14 mouse cellular contexts compared by ENCODE assay signal in the genomic region with DNA sequence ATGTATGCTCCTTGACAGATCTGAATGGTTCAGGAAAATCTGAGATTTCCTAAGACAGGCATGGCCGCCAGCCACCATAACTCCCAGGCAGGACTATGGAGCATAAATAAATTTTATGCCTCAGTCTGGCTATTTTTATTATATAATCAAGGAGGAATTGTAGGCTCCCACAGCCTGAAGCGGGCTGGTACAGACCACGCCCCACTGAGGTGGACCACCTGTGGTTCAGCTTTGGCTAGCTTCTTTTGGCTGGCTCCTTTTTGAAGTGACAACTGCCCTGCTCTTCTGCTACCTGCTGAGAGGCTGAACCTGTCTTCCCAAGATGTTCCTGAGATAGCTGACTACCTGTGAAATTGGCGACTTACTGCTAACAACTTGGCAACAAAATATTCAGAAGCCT. TPM values are rescaled to one million over a fixed set of nuclear protein-coding genes. Genes with fewer than 3 reads are reported as not detected.
A peak's percentile ranks its signal among the peaks of the same experiment; 100 is the strongest.
DNase-seq lines count a peak whose midpoint lies in the region; TF ChIP-seq lines count a peak whose summit lies in the region.
"Not testable (repeated sequence)": the region's sequence is repeated elsewhere in the genome, so short reads cannot be mapped to it uniquely, and the experiment has no call there.
"Had no signal": no experiment of that assay in that cellular context is flagged by ENCODE, and none has a peak within 500 bp of the region (broad histone marks: within the 10 kb centered on the region; RNA-seq: fewer than 3 reads in every experiment).

No protein-coding gene starts in this region.

- not testable (repeated sequence) for TF ChIP-seq CTCF in ES-Bruce4 (IDR thresholded peaks at IDR 0.05; ENCODE audit: low read depth, low read length)

- peak; percentile 68 for DNase-seq in ES-E14 (ENCODE audit: low read depth, low spot score)
- DNase-seq in ZHBTc4 (ENCODE audit: low read depth, low spot score), result peak; percentile 82
- DNase-seq in heart, adult 11 months, result peak; percentile 59
- DNase-seq in testis, postnatal 10 days (ENCODE audit: low spot score), result peak; percentile 3

- H3K36me3 ChIP-seq in ES-Bruce4 (ENCODE audit: control insufficient read depth, insufficient read depth, low read length, poor library complexity, severe bottlenecking); ES-E14 (ENCODE audit: control insufficient read depth, insufficient read depth, low read length, poor library complexity, severe bottlenecking): not testable (repeated sequence)

- H3K9me3 ChIP-seq in ES-Bruce4 (replicated peaks; ENCODE audit: control insufficient read depth, insufficient read depth, low read length, poor library complexity, severe bottlenecking); ES-E14 (ENCODE audit: control insufficient read depth, insufficient read depth, low read depth, low read length): not testable (repeated sequence)

- H3K9ac ChIP-seq in ES-Bruce4 (ENCODE audit: low read depth, poor library complexity, severe bottlenecking), result peak overlapping the region; percentile 23; the same call in 1 of the 2 replicates
- H3K9ac ChIP-seq in ES-E14 (ENCODE audit: insufficient read depth, low read depth, low read length, poor library complexity, severe bottlenecking), result 0 out of 2 replicates have a peak overlapping the region, but pooled peaks have one; percentile 5

- TF ChIP-seq EP300 in ES-Bruce4 (IDR thresholded peaks at IDR 0.05; ENCODE audit: insufficient read depth, low read depth, low read length), result not testable (repeated sequence)

- not testable (repeated sequence) for H3K27me3 ChIP-seq in ES-Bruce4 (ENCODE audit: control insufficient read depth, insufficient read depth, low read length, poor library complexity, severe bottlenecking)

- not testable (repeated sequence) for H3K4me3 ChIP-seq in ES-Bruce4 (ENCODE audit: low read depth, low read length)
- peak overlapping the region; percentile 4 to 46; a peak in 2 of 4 replicates for H3K4me3 ChIP-seq in ES-E14 (ENCODE audit: insufficient read depth in 1 of 2, low read depth in 1 of 2, low read length in 2 of 2, poor library complexity in 1 of 2, severe bottlenecking in 1 of 2)

- TF ChIP-seq POLR2A in ES-Bruce4 (IDR thresholded peaks at IDR 0.05; ENCODE audit: insufficient read depth, low read length), result not testable (repeated sequence)

- H3K27ac ChIP-seq in ES-Bruce4 (ENCODE audit: insufficient read depth, low read length) (peak overlapping the region; percentile 90), ES-E14 (ENCODE audit: insufficient read depth, low read depth, low read length, poor library complexity, severe bottlenecking) (peak overlapping the region; percentile 90; the same call in 1 of the 2 replicates)

- in situ Hi-C loops in ES-E14 (cut with MboI; ENCODE audit: low sequenced_read_pairs in 2 of 2, unreplicated experiment in 2 of 2), result not testable (repeated sequence)

- not testable (repeated sequence) for H3K4me1 ChIP-seq in ES-Bruce4 (ENCODE audit: control insufficient read depth, insufficient read depth, low read length); ES-E14 (ENCODE audit: control insufficient read depth in 2 of 2, insufficient read depth in 2 of 2, low read length in 2 of 2, poor library complexity in 1 of 2)

RNA-seq across cellular contexts. Expression of a gene that starts 8.4 kb away (rescaled TPM):
- 248 and 252 TPM in 2 replicates for polyA plus RNA-seq in ES-Bruce4 (2011; ENCODE audit: insufficient read depth, insufficient read length, low read depth, missing spikeins)
- 128 and 143 TPM in 2 replicates for total RNA-seq in ES-E14 (2012; rRNA removed)

RNA-seq across cellular contexts. Expression of a gene that starts 21.2 kb away (rescaled TPM):
- polyA plus RNA-seq in ES-Bruce4 (2011; ENCODE audit: insufficient read depth, insufficient read length, low read depth, missing spikeins), result not detected in 2 replicates
- 0.76 and 1.3 TPM in 2 replicates for total RNA-seq in ES-E14 (2012; rRNA removed)
- total RNA-seq: adrenal gland, adult 2 months; adrenal gland, postnatal 10 days; adrenal gland, postnatal 25 days; forebrain, postnatal 0 days had no signal
- polyA plus RNA-seq: adrenal gland, adult 2 months; brain, embryonic 14.5 days; embryonic facial prominence, embryonic 14.5 days; forebrain, embryonic 11.5 days; forebrain, embryonic 13.5 days; forebrain, embryonic 15.5 days; forebrain, postnatal 0 days had no signal

RNA-seq across cellular contexts. Expression of a gene that starts 23.4 kb away (rescaled TPM):
- 45.8 and 47.8 TPM in 2 replicates for polyA plus RNA-seq in ES-Bruce4 (2011; ENCODE audit: insufficient read depth, insufficient read length, low read depth, missing spikeins)
- total RNA-seq in ES-E14 (2012; rRNA removed), result 32.4 and 44.3 TPM in 2 replicates

RNA-seq across cellular contexts. Expression of a gene that starts 28.1 kb away (rescaled TPM):
- 1.6 and 1.8 TPM in 2 replicates for polyA plus RNA-seq in ES-Bruce4 (2011; ENCODE audit: insufficient read depth, insufficient read length, low read depth, missing spikeins)
- 4.0 and 4.9 TPM in 2 replicates for total RNA-seq in ES-E14 (2012; rRNA removed)

RNA-seq across cellular contexts. Expression of a gene that starts 40.9 kb away (rescaled TPM):
- 2.9 and 3.1 TPM in 2 replicates for polyA plus RNA-seq in ES-Bruce4 (2011; ENCODE audit: insufficient read depth, insufficient read length, low read depth, missing spikeins)
- 13.9 and 18.2 TPM in 2 replicates for total RNA-seq in ES-E14 (2012; rRNA removed)

Comparison
In these comparisons a context has a peak if more than half of its experiments do, and no peak if none do; other contexts are left out.
1. DNase-seq: peak in every context shown above with its lines; median percentile 82 in ZHBTc4; 68 in ES-E14; 59 in heart, adult 11 months; 3 in testis, postnatal 10 days.